Mouse (Mus musculus) limb, embryonic 13.5 days (tissue): ENCODE measurements around the gene Kif26b. TPM values are rescaled to one million over a fixed set of nuclear protein-coding genes. Genes with fewer than 3 reads are reported as not detected.
A peak's percentile ranks its signal among the peaks of the same experiment; 100 is the strongest.

Source experiments
- ATAC-seq: fragments of 200-750 bp; cut with Nextera tagmentation; 2 replicates; pipeline ENCODE4 v1.8.0; 2017; ENCODE audit warnings: low read depth, moderate number of reproducible peaks, moderate TSS enrichment; ENCODE audit not compliant: low FRiP score
- H3K27ac ChIP-seq: fragments of 300-500 bp; sonication (generic); 2 replicates; pipeline ENCODE4 v1.5.1; 2015; ENCODE audit warnings: inconsistent platforms, mild to moderate bottlenecking, moderate library complexity
- H3K27me3 ChIP-seq: fragments of 300-500 bp; sonication (generic); 2 replicates; pipeline ENCODE4 v1.6.1; 2015; ENCODE audit warnings: mild to moderate bottlenecking, inconsistent platforms
- H3K36me3 ChIP-seq: fragments of 300-500 bp; sonication (generic); 2 replicates; pipeline ENCODE4 v1.6.1; 2015; ENCODE audit warnings: inconsistent platforms, mild to moderate bottlenecking, moderate library complexity
- H3K4me1 ChIP-seq: fragments of 300-500 bp; sonication (generic); 2 replicates; pipeline ENCODE4 v1.6.1; 2015; ENCODE audit warnings: inconsistent platforms
- H3K4me2 ChIP-seq: fragments of 300-500 bp; sonication (generic); replicated peaks from 2 replicates; pipeline ENCODE4 v1.6.1; 2015; ENCODE audit warnings: inconsistent platforms, mild to moderate bottlenecking, moderate library complexity
- H3K4me3 ChIP-seq: fragments of 300-500 bp; sonication (generic); 2 replicates; pipeline ENCODE4 v1.5.1; 2015; ENCODE audit warnings: moderate library complexity, mild to moderate bottlenecking, inconsistent platforms
- H3K9ac ChIP-seq: fragments of 300-500 bp; sonication (generic); 2 replicates; pipeline ENCODE4 v1.6.1; 2015; ENCODE audit warnings: mild to moderate bottlenecking, inconsistent platforms
- H3K9me3 ChIP-seq: fragments of 300-500 bp; sonication (generic); 2 replicates; pipeline ENCODE4 v1.6.1; 2016; ENCODE audit warnings: inconsistent platforms
- WGBS: fragments of 180-500 bp; shearing (Covaris S2); methylation state at CpG from one replicate; pipeline ENCODE4 v1.1.7; 2015; 5-methylcytosine and 5-hydroxymethylcytosine counted together
- polyA plus RNA-seq: library from polyadenylated mRNA; unstranded; fragments of >200 nt; fragmentation: Nextera tagmentation; extraction: Ambion mirVana; gene quantifications from 2 replicates; pipeline ENCODE4 v1.2.1, GENCODE M21; 2015

Kif26b gene
- polyA plus RNA-seq, 1 experiment from 2014 or later: 13.3 TPM

DNA sequence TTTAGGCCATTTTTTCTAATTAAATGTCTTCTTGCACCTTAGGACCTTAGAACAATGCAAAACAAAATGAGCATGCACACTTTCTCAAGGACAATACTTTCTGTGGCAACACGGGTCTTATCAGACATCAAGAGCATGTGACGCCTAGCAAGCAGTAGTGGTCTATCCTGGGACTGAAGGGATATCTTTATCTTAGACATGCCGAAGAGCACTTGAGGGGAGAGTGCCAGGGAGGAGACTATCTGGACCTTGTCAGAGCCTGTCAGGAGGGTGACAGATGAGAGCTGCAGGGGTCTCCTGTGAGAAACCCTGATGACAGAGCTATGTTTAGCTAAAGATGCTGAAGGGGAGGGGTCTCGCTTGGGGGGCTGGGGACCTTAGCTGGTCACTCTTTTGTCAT lies 116.0 kb downstream of the Kif26b start:
- Histone ChIP-seq H3K27ac (no peak overlapping the region), H3K27me3 (no peaks in the 10 kb centered on the region), H3K36me3 (0 out of 2 replicates have a peak, but pooled peaks cover 5% of the 10 kb centered on the region), H3K9ac (no peak overlapping the region), H3K4me2 (no peak overlapping the region), H3K4me3 (no peak overlapping the region), H3K9me3 (no peaks in the 10 kb centered on the region), H3K4me1 (peaks cover 11% of the 10 kb centered on the region)
- no peak for ATAC-seq
- 72% methylated on average over 4 of the region's 4 CpGs for WGBS

DNA sequence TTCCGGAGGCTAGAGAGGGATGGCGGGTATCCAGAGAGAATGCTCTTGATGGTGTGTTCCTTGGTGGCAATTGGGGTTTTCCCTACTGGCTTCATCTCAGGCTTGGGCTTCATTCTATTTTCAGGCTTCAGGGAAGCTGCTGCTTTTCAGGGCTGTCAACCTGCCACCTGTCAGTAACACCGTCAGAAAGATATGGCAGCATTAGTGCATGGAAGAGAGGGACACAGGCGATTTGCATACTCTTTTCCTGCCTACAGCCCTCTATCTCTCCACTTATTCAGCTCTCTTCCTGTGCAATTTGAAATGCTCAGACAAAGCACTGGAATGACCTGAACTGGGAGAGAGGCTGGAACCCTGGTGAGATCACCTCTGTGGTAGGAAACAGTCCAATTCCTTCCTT lies 117.7 kb downstream of the Kif26b start:
- Histone ChIP-seq H3K27ac (no peak overlapping the region), H3K9me3 (no peaks in the 10 kb centered on the region), H3K4me3 (no peak overlapping the region), H3K4me2 (no peak overlapping the region), H3K27me3 (no peaks in the 10 kb centered on the region), H3K36me3 (0 out of 2 replicates have a peak, but pooled peaks cover 5% of the 10 kb centered on the region), H3K9ac (no peak overlapping the region), H3K4me1 (peaks cover 10% of the 10 kb centered on the region)
- no peak for ATAC-seq
- 81% methylated on average over 4 of the region's 4 CpGs for WGBS

DNA sequence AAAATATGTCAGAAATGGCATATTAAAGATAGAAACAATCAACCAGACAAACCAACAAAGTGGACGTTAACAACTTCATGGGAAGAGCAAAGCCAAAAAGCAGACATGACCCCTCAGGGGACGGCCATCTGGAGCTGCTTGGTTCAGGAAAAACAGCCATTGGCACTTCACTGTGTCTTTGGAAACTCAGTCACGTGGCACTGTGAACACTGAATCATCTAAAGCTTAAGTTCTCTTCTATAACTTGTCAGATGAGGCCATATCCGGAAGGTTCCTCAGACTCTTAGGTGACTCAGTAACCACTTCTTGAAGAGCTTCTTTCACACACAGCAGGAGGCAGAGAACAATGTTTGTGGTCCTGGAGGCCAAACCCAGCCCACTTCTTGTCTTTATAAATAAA lies 126.6 kb downstream of the Kif26b start:
- ATAC-seq: no peak
- no peaks in the 10 kb centered on the region for H3K9me3 ChIP-seq
- no peak overlapping the region for H3K4me2 ChIP-seq
- WGBS: 72% methylated on average over 4 of the region's 4 CpGs
- H3K36me3 ChIP-seq: no peaks in the 10 kb centered on the region
- peaks cover 24% of the 10 kb centered on the region for H3K4me1 ChIP-seq
- 0 out of 2 replicates have a peak, but pooled peaks cover 4% of the 10 kb centered on the region for H3K27me3 ChIP-seq
- H3K4me3 ChIP-seq: no peak overlapping the region
- no peak overlapping the region for H3K9ac ChIP-seq
- H3K27ac ChIP-seq: no peak overlapping the region

DNA sequence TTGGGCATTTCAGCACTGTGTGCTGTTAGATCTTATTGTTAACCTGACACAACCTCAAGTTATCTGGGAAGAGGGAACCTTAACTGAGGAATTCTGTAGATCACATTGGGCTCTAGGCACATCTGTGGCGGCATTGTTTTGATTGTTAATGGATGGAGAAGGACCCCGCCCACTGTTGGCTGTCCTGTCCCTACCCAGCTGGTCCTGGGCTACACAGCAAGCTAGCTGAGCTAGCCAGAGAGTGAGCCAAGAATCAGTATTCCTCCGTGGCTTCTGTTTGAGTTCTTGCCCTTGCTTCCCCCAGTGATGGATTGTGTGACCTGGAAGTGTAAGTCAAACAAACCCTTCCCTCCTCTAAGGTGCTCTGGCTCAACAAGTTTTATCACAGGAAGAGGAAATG lies 132.1 kb downstream of the Kif26b start:
- WGBS: 29% methylated on average over 3 of the region's 3 CpGs

DNA sequence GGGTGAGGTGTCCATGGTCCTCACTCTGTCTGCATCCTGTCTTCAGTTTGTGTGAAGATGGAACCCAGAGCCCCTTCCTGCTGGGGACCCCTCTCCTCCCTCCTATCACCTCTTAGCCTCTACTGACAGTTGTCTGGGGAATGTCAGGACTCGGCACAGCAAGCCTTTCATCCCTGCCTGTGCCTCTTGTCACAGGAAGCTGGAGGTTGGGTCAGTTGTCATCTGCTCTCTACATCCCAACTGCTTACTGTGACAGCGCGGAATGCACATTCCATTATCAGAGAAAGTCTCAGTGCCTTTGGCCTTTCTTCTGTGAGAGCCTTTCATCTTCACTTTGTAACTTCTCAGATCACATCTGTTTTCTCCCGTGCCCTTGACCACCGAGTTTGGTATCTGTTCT lies 132.6 kb downstream of the Kif26b start:
- WGBS: 22% methylated on average over 5 of the region's 5 CpGs
- no peak overlapping the region for H3K4me3 ChIP-seq
- no peak for ATAC-seq

More for the DNA sequence above, 132.1 kb downstream of the Kif26b start:
- Histone ChIP-seq H3K9ac (no peak overlapping the region), H3K4me1 (peaks cover 39% of the 10 kb centered on the region), H3K4me3 (no peak overlapping the region), H3K4me2 (no peak overlapping the region), H3K9me3 (no peaks in the 10 kb centered on the region), H3K27ac (no peak overlapping the region), H3K27me3 (peaks cover 4% of the 10 kb centered on the region; the same call in 1 of the 2 replicates), H3K36me3 (no peaks in the 10 kb centered on the region)
- no peak for ATAC-seq

GRCm38 (mm10) chr1:178663539-178663938 lies 134.6 kb downstream of the Kif26b start:
- 44% methylated on average over 1 of the region's 1 CpGs for WGBS
- H3K27me3 ChIP-seq: peaks cover 4% of the 10 kb centered on the region; the same call in 1 of the 2 replicates
- H3K4me1 ChIP-seq: peaks cover 50% of the 10 kb centered on the region
- H3K4me3 ChIP-seq: no peak overlapping the region
- ATAC-seq: no peak
- H3K36me3 ChIP-seq: no peaks in the 10 kb centered on the region
- H3K4me2 ChIP-seq: no peak overlapping the region
- no peak overlapping the region for H3K9ac ChIP-seq
- H3K9me3 ChIP-seq: no peaks in the 10 kb centered on the region
- H3K27ac ChIP-seq: 0 out of 2 replicates have a peak overlapping the region, but pooled peaks have one; percentile 10

More for the DNA sequence above, 132.6 kb downstream of the Kif26b start:
- H3K9ac ChIP-seq: no peak overlapping the region
- no peaks in the 10 kb centered on the region for H3K9me3 ChIP-seq
- no peak overlapping the region for H3K27ac ChIP-seq
- no peak overlapping the region for H3K4me2 ChIP-seq
- peaks cover 44% of the 10 kb centered on the region for H3K4me1 ChIP-seq
- H3K36me3 ChIP-seq: no peaks in the 10 kb centered on the region
- H3K27me3 ChIP-seq: peaks cover 4% of the 10 kb centered on the region; the same call in 1 of the 2 replicates

GRCm38 (mm10) chr1:178664271-178664969 lies 135.5 kb downstream of the Kif26b start:
- Histone ChIP-seq H3K4me1 (peaks cover 58% of the 10 kb centered on the region), H3K9ac (no peak overlapping the region), H3K4me2 (no peak overlapping the region), H3K9me3 (no peaks in the 10 kb centered on the region), H3K27me3 (peaks cover 4% of the 10 kb centered on the region; the same call in 1 of the 2 replicates), H3K4me3 (no peak overlapping the region), H3K36me3 (no peaks in the 10 kb centered on the region), H3K27ac (no peak overlapping the region)
- no peak for ATAC-seq
- WGBS: 77% methylated on average over 5 of the region's 5 CpGs

GRCm38 (mm10) chr1:178666524-178666923 lies 137.6 kb downstream of the Kif26b start:
- Histone ChIP-seq H3K36me3 (no peaks in the 10 kb centered on the region), H3K27ac (no peak overlapping the region), H3K4me3 (no peak overlapping the region), H3K27me3 (peaks cover 3% of the 10 kb centered on the region; the same call in 1 of the 2 replicates), H3K4me1 (peaks cover 53% of the 10 kb centered on the region), H3K9me3 (no peaks in the 10 kb centered on the region), H3K9ac (no peak overlapping the region), H3K4me2 (no peak overlapping the region)
- ATAC-seq: no peak
- 74% methylated on average over 7 of the region's 7 CpGs for WGBS

DNA sequence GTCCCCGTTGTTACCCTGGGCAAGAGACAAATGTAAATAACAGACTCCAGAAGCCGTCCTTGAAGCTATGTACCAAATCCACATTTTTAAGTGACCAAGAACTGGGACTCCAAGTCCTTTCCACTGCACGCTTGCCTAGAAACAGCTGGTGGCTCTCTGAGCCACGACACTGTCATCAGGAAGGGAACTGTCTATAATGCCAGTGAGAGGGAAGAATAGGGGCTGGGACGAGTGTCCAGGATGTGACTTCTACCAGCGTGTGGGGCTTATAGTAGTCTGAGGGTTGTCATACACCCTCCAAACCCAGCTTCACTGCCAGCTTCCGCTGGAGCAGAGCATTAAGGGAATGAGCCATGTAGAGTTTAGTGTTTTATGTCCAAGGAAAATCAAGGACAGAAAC lies 138.9 kb downstream of the Kif26b start:
- peaks cover 55% of the 10 kb centered on the region for H3K4me1 ChIP-seq
- 80% methylated on average over 7 of the region's 7 CpGs for WGBS
- ATAC-seq: no peak

DNA sequence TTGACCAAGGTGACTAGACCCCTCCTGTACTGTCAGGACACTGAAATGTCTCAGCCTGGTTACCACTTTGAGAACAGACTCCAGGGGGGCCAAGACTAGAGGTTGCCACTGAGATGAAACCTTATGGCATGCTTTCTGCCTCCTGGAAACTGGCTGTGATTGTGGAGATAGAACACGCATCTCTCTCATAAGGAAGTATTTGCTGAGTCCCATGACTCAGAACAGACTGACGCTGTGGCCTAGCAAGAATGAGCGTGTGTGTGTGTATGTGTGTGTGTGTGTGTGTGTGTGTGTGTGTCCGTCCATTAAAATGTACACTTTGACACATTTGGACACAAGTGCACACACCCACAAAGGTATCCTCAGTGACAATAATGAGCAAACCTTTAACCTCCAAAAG lies 140.0 kb downstream of the Kif26b start:
- no peaks in the 10 kb centered on the region for H3K36me3 ChIP-seq
- no peak overlapping the region for H3K4me2 ChIP-seq
- H3K27me3 ChIP-seq: peaks cover 3% of the 10 kb centered on the region; the same call in 1 of the 2 replicates
- H3K27ac ChIP-seq: no peak overlapping the region
- no peak overlapping the region for H3K9ac ChIP-seq
- 91% methylated on average over 4 of the region's 4 CpGs for WGBS
- no peak overlapping the region for H3K4me3 ChIP-seq
- H3K9me3 ChIP-seq: no peaks in the 10 kb centered on the region
- H3K4me1 ChIP-seq: peaks cover 59% of the 10 kb centered on the region
- no peak for ATAC-seq

More for the DNA sequence above, 138.9 kb downstream of the Kif26b start:
- H3K27ac ChIP-seq: no peak overlapping the region
- no peak overlapping the region for H3K4me2 ChIP-seq
- H3K27me3 ChIP-seq: peaks cover 3% of the 10 kb centered on the region; the same call in 1 of the 2 replicates
- H3K9ac ChIP-seq: no peak overlapping the region
- no peaks in the 10 kb centered on the region for H3K9me3 ChIP-seq
- no peak overlapping the region for H3K4me3 ChIP-seq
- H3K36me3 ChIP-seq: no peaks in the 10 kb centered on the region

DNA sequence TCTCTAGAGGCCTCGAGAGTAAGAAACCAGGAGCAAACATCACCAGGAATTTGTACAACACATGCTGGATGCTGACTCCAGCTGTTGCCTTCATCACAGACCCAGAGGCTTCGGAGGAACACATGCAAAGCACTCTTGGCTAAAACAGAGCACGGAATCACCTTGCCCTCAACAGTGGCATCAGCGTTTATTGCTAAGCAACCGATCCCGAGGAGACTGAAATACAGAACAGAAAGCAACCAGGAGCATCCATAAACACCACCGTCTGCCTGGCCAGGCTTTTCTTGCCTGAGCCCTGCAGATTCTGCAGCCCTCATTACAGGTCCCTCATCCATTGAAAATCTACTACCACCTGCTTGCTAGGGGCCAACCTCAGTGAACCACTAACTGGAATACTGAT lies 144.1 kb downstream of the Kif26b start:
- no peak overlapping the region for H3K4me2 ChIP-seq
- no peaks in the 10 kb centered on the region for H3K9me3 ChIP-seq
- peaks cover 11% of the 10 kb centered on the region; the same call in 1 of the 2 replicates for H3K27me3 ChIP-seq
- H3K9ac ChIP-seq: no peak overlapping the region
- peak; percentile 62; the same call in 1 of the 2 replicates for ATAC-seq
- no peaks in the 10 kb centered on the region for H3K36me3 ChIP-seq
- peaks cover 49% of the 10 kb centered on the region for H3K4me1 ChIP-seq
- no peak overlapping the region for H3K27ac ChIP-seq
- H3K4me3 ChIP-seq: no peak overlapping the region
- 16% methylated on average over 7 of the region's 7 CpGs for WGBS

DNA sequence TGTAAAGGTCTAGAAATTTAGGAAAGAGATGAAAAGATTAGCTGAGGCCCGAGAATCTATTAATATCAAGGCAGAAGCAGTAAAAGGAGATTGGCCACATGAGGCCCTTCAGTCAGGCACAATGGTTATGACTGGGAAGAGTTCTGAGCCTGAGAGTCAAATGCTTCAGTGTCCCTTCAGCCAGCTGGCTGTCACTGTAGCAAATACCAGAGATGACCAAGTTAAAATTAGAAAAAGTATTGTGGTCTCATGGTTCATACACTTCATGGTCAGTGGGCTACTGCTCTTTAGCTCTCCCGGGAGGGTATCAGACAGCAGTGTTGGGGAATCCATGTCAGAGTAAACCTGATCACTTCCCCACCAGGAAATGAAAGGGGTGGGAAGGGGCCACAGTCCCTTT lies 144.6 kb downstream of the Kif26b start:
- ATAC-seq: no peak
- WGBS: 57% methylated on average over 2 of the region's 2 CpGs

More for the DNA sequence above, 144.6 kb downstream of the Kif26b start:
- Histone ChIP-seq H3K9ac (no peak overlapping the region), H3K36me3 (no peaks in the 10 kb centered on the region), H3K27ac (no peak overlapping the region), H3K4me2 (no peak overlapping the region), H3K4me1 (peaks cover 45% of the 10 kb centered on the region), H3K27me3 (peaks cover 12% of the 10 kb centered on the region; the same call in 1 of the 2 replicates), H3K9me3 (no peaks in the 10 kb centered on the region), H3K4me3 (no peak overlapping the region)
